Mouse (Mus musculus): ENCODE data around the gene Ezh2.

GRCm38 (mm10) chr6:47559287-47559686, 35.9 kb downstream of the Ezh2 start:
- TF ChIP-seq CTCF (IDR thresholded peaks at IDR 0.05; ENCODE audit: borderline replicate concordance, insufficient read depth, low read depth, low read length) (no peak), POLR2A (IDR thresholded peaks at IDR 0.05; ENCODE audit: borderline replicate concordance, insufficient read depth, low read length) (no peak)
